Mouse (Mus musculus) heart, adult 2 months (tissue): ENCODE data around the gene Lrrc45. TPM values are rescaled to one million over a fixed set of nuclear protein-coding genes. Genes with fewer than 3 reads are reported as not detected.

Source experiments
- DNase-seq, 2 experiments: peaks; one replicate each; pipeline ENCODE4 v3.0.0; 2021
- H3K27ac ChIP-seq: fragments of 200-600 bp; 2 replicates; pipeline ENCODE4 v1.8.1; 2022
- H3K27me3 ChIP-seq: fragments of 200-500 bp; 2 replicates; pipeline ENCODE4 v1.6.1; 2012; ENCODE audit warnings: mild to moderate bottlenecking, low read length, inconsistent platforms, mixed read lengths; ENCODE audit not compliant: control insufficient read depth, insufficient read depth
- H3K36me3 ChIP-seq: fragments of 200-500 bp; 2 replicates; pipeline ENCODE4 v1.6.1; 2012; ENCODE audit warnings: low read length, inconsistent platforms; ENCODE audit not compliant: control insufficient read depth, insufficient read depth
- H3K4me1 ChIP-seq: fragments of 200-500 bp; 2 replicates; pipeline ENCODE4 v1.6.1; 2011; ENCODE audit warnings: low read length; ENCODE audit not compliant: control insufficient read depth, insufficient read depth
- H3K4me3 ChIP-seq: fragments of 200-600 bp; 2 replicates; pipeline ENCODE4 v1.8.1; 2022
- H3K79me2 ChIP-seq: fragments of 200-500 bp; replicated peaks from 2 replicates; pipeline ENCODE4 v1.6.1; 2012; ENCODE audit warnings: mild to moderate bottlenecking, inconsistent platforms, low read length, moderate library complexity, mixed read lengths; ENCODE audit not compliant: control insufficient read depth, insufficient read depth
- H3K9ac ChIP-seq: fragments of 200-500 bp; 2 replicates; pipeline ENCODE4 v1.6.1; 2012; ENCODE audit warnings: low read depth, mild to moderate bottlenecking, control low read depth, inconsistent platforms, low read length, mixed read lengths
- CTCF ChIP-seq: fragments of 200-600 bp; IDR thresholded peaks from 2 replicates; pipeline ENCODE4 v1.8.1; 2022; ENCODE audit warnings: antibody characterized with exemption, mild to moderate bottlenecking, moderate library complexity
- EP300 ChIP-seq: fragments of 200-500 bp; IDR thresholded peaks from 2 replicates; pipeline ENCODE4 v1.6.1; 2011; ENCODE audit warnings: low read depth, low read length, control low read depth; ENCODE audit not compliant: insufficient read depth
- POLR2A ChIP-seq: fragments of 200-500 bp; IDR thresholded peaks from 2 replicates; pipeline ENCODE4 v1.6.1; 2011; ENCODE audit warnings: mild to moderate bottlenecking, low read depth, low read length, control low read depth; ENCODE audit not compliant: insufficient read depth
- WGBS: fragments of 180-500 bp; shearing (Covaris S2); methylation state at CpG from one replicate; pipeline ENCODE4 v1.1.7; 2018; 5-methylcytosine and 5-hydroxymethylcytosine counted together
- intact Hi-C: fragments of 180-260 bp; cut with DNase I; formaldehyde crosslinking; loops from one replicate; pipeline ENCODE4 v1.15.1; 2025
- polyA plus RNA-seq: library from polyadenylated mRNA; depleted of rRNA; stranded (reverse); fragments of >200 nt; gene quantifications from 2 replicates; pipeline ENCODE4 v1.2.3, GENCODE M21; 2012; rRNA removed
- total RNA-seq, 2 experiments: library from RNA; stranded (reverse); gene quantifications; 2 replicates each; pipeline ENCODE4 v1.2.3; 2021

Gene Lrrc45
- total and polyA plus RNA-seq, 3 experiments, result 4.2 to 12.7 (median 4.5) TPM

GRCm38 (mm10) chr11:120768206-120768605 is 54.5 kb downstream of the Lrrc45 start:
- no peak overlapping the region for H3K4me3 ChIP-seq
- no peaks in the 10 kb centered on the region for H3K79me2 ChIP-seq
- no peaks in the 10 kb centered on the region for H3K4me1 ChIP-seq
- 55% methylated on average over 1 of the region's 1 CpGs for WGBS
- TF ChIP-seq POLR2A (no peak), CTCF (no peak), EP300 (no peak)
- no peak overlapping the region for H3K9ac ChIP-seq
- H3K27me3 ChIP-seq, result no peaks in the 10 kb centered on the region
- no peak overlapping the region for H3K27ac ChIP-seq
- DNase-seq, result no peak
- intact Hi-C loops, result no loop called here
- no peaks in the 10 kb centered on the region for H3K36me3 ChIP-seq

Other genes starting within 250 kb of the Lrrc45 start
- gene Arl16, start 246.3 kb upstream of the Lrrc45 start, total RNA-seq, result 10 to 100 TPM in 1 of 2 experiments, 1 to 10 TPM in 1; 9.1 to 10.8 TPM
- gene Arl16, start 246.3 kb upstream of the Lrrc45 start, polyA plus RNA-seq, result 13.6 and 17.1 TPM in 2 replicates
- gene Mrpl12, start 229.3 kb upstream of the Lrrc45 start, total RNA-seq, result 100 to 1,000 TPM; 207 to 232 TPM
- 199 and 200 TPM in 2 replicates for gene Mrpl12, start 229.3 kb upstream of the Lrrc45 start, polyA plus RNA-seq
- 10 to 100 TPM; 14.1 to 14.6 TPM for gene Slc25a10, start 222.1 kb upstream of the Lrrc45 start, total RNA-seq
- 32.6 and 40.9 TPM in 2 replicates for gene Slc25a10, start 222.1 kb upstream of the Lrrc45 start, polyA plus RNA-seq
- gene Gcgr, start 183.2 kb upstream of the Lrrc45 start, total RNA-seq, result under 1 TPM; 0.68 to 0.73 TPM
- 2.1 and 2.3 TPM in 2 replicates for gene Gcgr, start 183.2 kb upstream of the Lrrc45 start, polyA plus RNA-seq
- 10 to 100 TPM; 38.5 to 43.9 TPM for gene Mcrip1, start 164.2 kb upstream of the Lrrc45 start, total RNA-seq
- 84.9 and 97.4 TPM in 2 replicates for gene Mcrip1, start 164.2 kb upstream of the Lrrc45 start, polyA plus RNA-seq
- gene Ppp1r27, start 162.8 kb upstream of the Lrrc45 start, total RNA-seq, result under 1 TPM in 1 of 2 experiments, not detected in 1; 0.34 TPM
- 0.64 and 0.96 TPM in 2 replicates for gene Ppp1r27, start 162.8 kb upstream of the Lrrc45 start, polyA plus RNA-seq
- gene P4hb, start 140.7 kb upstream of the Lrrc45 start, total RNA-seq, result 100 to 1,000 TPM; 221 to 246 TPM
- 115 and 174 TPM in 2 replicates for gene P4hb, start 140.7 kb upstream of the Lrrc45 start, polyA plus RNA-seq
- 100 to 1,000 TPM; 139 to 144 TPM for gene Arhgdia, start 132.3 kb upstream of the Lrrc45 start, total RNA-seq
- 245 and 257 TPM in 2 replicates for gene Arhgdia, start 132.3 kb upstream of the Lrrc45 start, polyA plus RNA-seq
- 10 to 100 TPM; 48.7 to 52.0 TPM for gene Alyref, start 115.6 kb upstream of the Lrrc45 start, total RNA-seq
- 13.6 and 15.6 TPM in 2 replicates for gene Alyref, start 115.6 kb upstream of the Lrrc45 start, polyA plus RNA-seq
- gene Anapc11, start 115.5 kb upstream of the Lrrc45 start, total RNA-seq, result 10 to 100 TPM; 79.9 to 89.0 TPM
- 87.8 and 105 TPM in 2 replicates for gene Anapc11, start 115.5 kb upstream of the Lrrc45 start, polyA plus RNA-seq
- gene Npb, start 105.4 kb upstream of the Lrrc45 start, total RNA-seq, result not detected
- gene Npb, start 105.4 kb upstream of the Lrrc45 start, polyA plus RNA-seq, result not detected in 2 replicates
- gene Pcyt2, start 96.0 kb upstream of the Lrrc45 start, total RNA-seq, result 10 to 100 TPM; 51.8 to 55.6 TPM
- gene Pcyt2, start 96.0 kb upstream of the Lrrc45 start, polyA plus RNA-seq, result 111 and 125 TPM in 2 replicates
- 1 to 10 TPM; 7.0 to 7.4 TPM for gene Sirt7, start 88.7 kb upstream of the Lrrc45 start, total RNA-seq
- gene Sirt7, start 88.7 kb upstream of the Lrrc45 start, polyA plus RNA-seq, result 23.7 and 25.9 TPM in 2 replicates
- gene Mafg, start 80.3 kb upstream of the Lrrc45 start, total RNA-seq, result 10 to 100 TPM; 35.7 to 45.2 TPM
- gene Mafg, start 80.3 kb upstream of the Lrrc45 start, polyA plus RNA-seq, result 32.8 and 37.2 TPM in 2 replicates
- gene Pycr1, start 70.2 kb upstream of the Lrrc45 start, total RNA-seq, result 1 to 10 TPM in 1 of 2 experiments, under 1 TPM in 1; 0.81 to 1.2 TPM
- gene Pycr1, start 70.2 kb upstream of the Lrrc45 start, polyA plus RNA-seq, result 3.9 and 4.9 TPM in 2 replicates
- 10 to 100 TPM; 77.6 to 87.3 TPM for gene Myadml2, start 65.8 kb upstream of the Lrrc45 start, total RNA-seq
- 55.1 and 68.3 TPM in 2 replicates for gene Myadml2, start 65.8 kb upstream of the Lrrc45 start, polyA plus RNA-seq
- gene Notum, start 52.8 kb upstream of the Lrrc45 start, total RNA-seq, result under 1 TPM in 1 of 2 experiments, not detected in 1; 0.23 TPM
- gene Notum, start 52.8 kb upstream of the Lrrc45 start, polyA plus RNA-seq, result 0.18 and 0.35 TPM in 2 replicates
- 10 to 100 TPM; 35.2 to 38.3 TPM for gene Aspscr1, start 41.0 kb upstream of the Lrrc45 start, total RNA-seq
- 38.4 and 38.6 TPM in 2 replicates for gene Aspscr1, start 41.0 kb upstream of the Lrrc45 start, polyA plus RNA-seq
- 10 to 100 TPM; 26.4 to 34.2 TPM for gene Cenpx, start 187 bp upstream of the Lrrc45 start, total RNA-seq
- gene Cenpx, start 187 bp upstream of the Lrrc45 start, polyA plus RNA-seq, result 51.4 and 53.0 TPM in 2 replicates
- under 1 TPM; 0.70 to 0.99 TPM for gene Rac3, start 7.5 kb downstream of the Lrrc45 start, total RNA-seq
- 3.3 and 4.6 TPM in 2 replicates for gene Rac3, start 7.5 kb downstream of the Lrrc45 start, polyA plus RNA-seq
- gene Dcxr, start 13.4 kb downstream of the Lrrc45 start, total RNA-seq, result 10 to 100 TPM; 12.1 to 12.9 TPM
- 32.0 and 35.5 TPM in 2 replicates for gene Dcxr, start 13.4 kb downstream of the Lrrc45 start, polyA plus RNA-seq
- gene Cbr2, start 18.2 kb downstream of the Lrrc45 start, total RNA-seq, result 10 to 100 TPM; 17.7 to 19.4 TPM
- gene Cbr2, start 18.2 kb downstream of the Lrrc45 start, polyA plus RNA-seq, result 42.3 and 379 TPM in 2 replicates
- 10 to 100 TPM; 24.5 to 31.4 TPM for gene Hmga1b, start 48.9 kb downstream of the Lrrc45 start, total RNA-seq
- gene Hmga1b, start 48.9 kb downstream of the Lrrc45 start, polyA plus RNA-seq, result 0.57 and 1.4 TPM in 2 replicates
- 10 to 100 TPM; 11.9 to 12.5 TPM for gene Rfng, start 70.3 kb downstream of the Lrrc45 start, total RNA-seq
- gene Rfng, start 70.3 kb downstream of the Lrrc45 start, polyA plus RNA-seq, result 28.6 and 30.0 TPM in 2 replicates
- 10 to 100 TPM; 54.4 to 55.8 TPM for gene Gps1, start 70.3 kb downstream of the Lrrc45 start, total RNA-seq
- 85.9 and 129 TPM in 2 replicates for gene Gps1, start 70.3 kb downstream of the Lrrc45 start, polyA plus RNA-seq
- gene Dus1l, start 82.5 kb downstream of the Lrrc45 start, total RNA-seq, result 10 to 100 TPM; 23.3 to 23.5 TPM
- 20.6 and 26.4 TPM in 2 replicates for gene Dus1l, start 82.5 kb downstream of the Lrrc45 start, polyA plus RNA-seq
- 10 to 100 TPM; 22.0 to 32.1 TPM for gene Fasn, start 110.6 kb downstream of the Lrrc45 start, total RNA-seq
- 318 and 731 TPM in 2 replicates for gene Fasn, start 110.6 kb downstream of the Lrrc45 start, polyA plus RNA-seq
- 1 to 10 TPM in 1 of 2 experiments, under 1 TPM in 1; 0.86 to 1.1 TPM for gene Ccdc57, start 218.9 kb downstream of the Lrrc45 start, total RNA-seq
- gene Ccdc57, start 218.9 kb downstream of the Lrrc45 start, polyA plus RNA-seq, result 0.61 and 1.3 TPM in 2 replicates
- gene Slc16a3, start 234.6 kb downstream of the Lrrc45 start, total RNA-seq, result 1 to 10 TPM; 1.2 to 1.3 TPM
- gene Slc16a3, start 234.6 kb downstream of the Lrrc45 start, polyA plus RNA-seq, result 4.0 and 4.2 TPM in 2 replicates